Mouse (Mus musculus) stomach, postnatal 0 days (tissue): ENCODE results near the gene Pdzk1ip1. TPM values are rescaled to one million over a fixed set of nuclear protein-coding genes. Genes with fewer than 3 reads are reported as not detected.

Source experiments
- ATAC-seq: fragments of 200-750 bp; cut with Nextera tagmentation; 2 replicates; pipeline ENCODE4 v1.8.0; 2017; ENCODE audit not compliant: low FRiP score, low TSS enrichment
- DNase-seq: peaks from one replicate; pipeline ENCODE4 v3.0.0-alpha.2; 2016; ENCODE audit warnings: low spot score
- H3K27ac ChIP-seq: fragments of 300-500 bp; sonication (generic); replicated peaks from 2 replicates; pipeline ENCODE4 v1.5.1; 2014; ENCODE audit warnings: mild to moderate bottlenecking, control low read depth
- H3K27me3 ChIP-seq: fragments of 300-500 bp; sonication (generic); 2 replicates; pipeline ENCODE4 v1.6.1; 2014; ENCODE audit warnings: low read length; ENCODE audit not compliant: control insufficient read depth, insufficient read depth
- H3K36me3 ChIP-seq: fragments of 300-500 bp; sonication (generic); 2 replicates; pipeline ENCODE4 v1.6.1; 2014; ENCODE audit warnings: low read length, mixed read lengths; ENCODE audit not compliant: control insufficient read depth, insufficient read depth
- H3K4me1 ChIP-seq: fragments of 300-500 bp; sonication (generic); replicated peaks from 2 replicates; pipeline ENCODE4 v1.6.1; 2014; ENCODE audit warnings: antibody characterized with exemption; ENCODE audit not compliant: control insufficient read depth, insufficient read depth
- H3K4me2 ChIP-seq: fragments of 300-500 bp; sonication (generic); replicated peaks from 2 replicates; pipeline ENCODE4 v1.6.1; 2014; ENCODE audit warnings: low read depth, mild to moderate bottlenecking, control low read depth, moderate library complexity
- H3K4me3 ChIP-seq: fragments of 300-500 bp; sonication (generic); 2 replicates; pipeline ENCODE4 v1.5.1; 2014; ENCODE audit warnings: low read depth, low read length, control low read depth
- H3K9ac ChIP-seq: fragments of 300-500 bp; sonication (generic); 2 replicates; pipeline ENCODE4 v1.6.1; 2014; ENCODE audit warnings: mild to moderate bottlenecking, low read length, control low read depth, mixed read lengths
- H3K9me3 ChIP-seq: fragments of 300-500 bp; sonication (generic); 2 replicates; pipeline ENCODE4 v1.6.1; 2016; ENCODE audit warnings: low read length; ENCODE audit not compliant: control insufficient read depth
- CTCF ChIP-seq: IDR thresholded peaks from 2 replicates; pipeline ENCODE4 v1.5.1; 2016; ENCODE audit warnings: antibody characterized with exemption, low read depth, mild to moderate bottlenecking, moderate library complexity
- EP300 ChIP-seq: optimal IDR thresholded peaks from 2 replicates; pipeline ENCODE3; 2016; ENCODE audit warnings: antibody characterized with exemption
- WGBS: fragments of 180-500 bp; shearing (Covaris S2); extraction: QIAGEN DNeasy Blood & Tissue Kit; methylation state at CpG from one replicate; pipeline ENCODE4 v1.1.7; 2014; 5-methylcytosine and 5-hydroxymethylcytosine counted together
- polyA plus RNA-seq: library from polyadenylated mRNA; unstranded; fragments of >200 nt; fragmentation: Nextera tagmentation; extraction: Ambion mirVana; gene quantifications from 2 replicates; pipeline ENCODE4 v1.2.1, GENCODE M21; 2015

The Pdzk1ip1 gene
- polyA plus RNA-seq, 1 experiment from 2014 or later = 255 TPM

DNA sequence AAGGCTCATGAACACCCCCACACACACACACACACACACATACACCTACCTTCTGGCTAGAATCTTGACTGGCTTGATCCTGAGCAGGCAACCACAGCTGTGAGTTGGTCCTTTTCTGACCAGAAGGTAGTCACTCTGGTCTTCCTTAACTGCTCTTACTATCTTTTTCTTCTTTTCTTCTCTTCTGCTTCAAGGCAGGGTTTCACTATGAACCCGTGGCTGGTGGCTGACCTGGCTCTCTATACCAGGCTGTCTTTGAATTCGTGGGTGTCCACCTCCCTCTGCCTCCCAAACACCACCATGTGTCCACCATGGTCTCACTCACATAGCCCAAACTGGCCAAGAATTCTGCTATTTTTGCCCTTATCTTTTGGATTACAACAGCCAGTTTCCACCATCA lies 33.5 kb upstream of the Pdzk1ip1 start:
- DNase-seq (no peak), ATAC-seq (no peak)
- WGBS = 3% methylated on average over 2 of the region's 2 CpGs
- H3K4me3 ChIP-seq = no peak overlapping the region
- peaks cover 11% of the 10 kb centered on the region for H3K27me3 ChIP-seq
- H3K9ac ChIP-seq = no peak overlapping the region
- H3K9me3 ChIP-seq = no peaks in the 10 kb centered on the region
- 0 out of 2 replicates have a peak, but pooled peaks cover 3% of the 10 kb centered on the region for H3K4me1 ChIP-seq
- H3K27ac ChIP-seq = no peak overlapping the region
- H3K4me2 ChIP-seq = no peak overlapping the region
- TF ChIP-seq EP300 (no peak), CTCF (no peak)
- H3K36me3 ChIP-seq = no peaks in the 10 kb centered on the region

GRCm38 (mm10) chr4:115055691-115056090 lies 32.8 kb upstream of the Pdzk1ip1 start:
- TF ChIP-seq CTCF (no peak), EP300 (no peak)
- 30% methylated on average over 3 of the region's 3 CpGs for WGBS
- no peak for DNase-seq

GRCm38 (mm10) chr4:115056371-115056920 lies 32.1 kb upstream of the Pdzk1ip1 start, which contains the start of gene Tal1:
Tal1 (plus strand) TSS chr4:115056426.
- no peaks in the 10 kb centered on the region for H3K9me3 ChIP-seq
- peak within 1 kb of the TSS; percentile 64 for H3K4me2 ChIP-seq
- peak within 1 kb of the TSS; percentile 43 for H3K4me3 ChIP-seq
- under 1% methylated on average over 53 of the region's 60 CpGs for WGBS
- no peak for DNase-seq
- peak; percentile 67 for ATAC-seq
- peak within 1 kb of the TSS; percentile 65 for H3K27ac ChIP-seq
- TF ChIP-seq CTCF (no peak), EP300 (no peak)
- H3K9ac ChIP-seq = peak within 1 kb of the TSS; percentile 52
- H3K27me3 ChIP-seq = peaks cover 16% of the 10 kb centered on the region
- H3K4me1 ChIP-seq = 0 out of 2 replicates have a peak, but pooled peaks cover 3% of the 10 kb centered on the region
- H3K36me3 ChIP-seq = no peaks in the 10 kb centered on the region

More at GRCm38 (mm10) chr4:115055691-115056090, 32.8 kb upstream of the Pdzk1ip1 start:
- Histone ChIP-seq H3K36me3 (no peaks in the 10 kb centered on the region), H3K27me3 (peaks cover 16% of the 10 kb centered on the region), H3K9me3 (no peaks in the 10 kb centered on the region), H3K4me2 (no peak overlapping the region), H3K4me3 (no peak overlapping the region), H3K27ac (no peak overlapping the region), H3K9ac (no peak overlapping the region), H3K4me1 (0 out of 2 replicates have a peak, but pooled peaks cover 3% of the 10 kb centered on the region)
- ATAC-seq = no peak

DNA sequence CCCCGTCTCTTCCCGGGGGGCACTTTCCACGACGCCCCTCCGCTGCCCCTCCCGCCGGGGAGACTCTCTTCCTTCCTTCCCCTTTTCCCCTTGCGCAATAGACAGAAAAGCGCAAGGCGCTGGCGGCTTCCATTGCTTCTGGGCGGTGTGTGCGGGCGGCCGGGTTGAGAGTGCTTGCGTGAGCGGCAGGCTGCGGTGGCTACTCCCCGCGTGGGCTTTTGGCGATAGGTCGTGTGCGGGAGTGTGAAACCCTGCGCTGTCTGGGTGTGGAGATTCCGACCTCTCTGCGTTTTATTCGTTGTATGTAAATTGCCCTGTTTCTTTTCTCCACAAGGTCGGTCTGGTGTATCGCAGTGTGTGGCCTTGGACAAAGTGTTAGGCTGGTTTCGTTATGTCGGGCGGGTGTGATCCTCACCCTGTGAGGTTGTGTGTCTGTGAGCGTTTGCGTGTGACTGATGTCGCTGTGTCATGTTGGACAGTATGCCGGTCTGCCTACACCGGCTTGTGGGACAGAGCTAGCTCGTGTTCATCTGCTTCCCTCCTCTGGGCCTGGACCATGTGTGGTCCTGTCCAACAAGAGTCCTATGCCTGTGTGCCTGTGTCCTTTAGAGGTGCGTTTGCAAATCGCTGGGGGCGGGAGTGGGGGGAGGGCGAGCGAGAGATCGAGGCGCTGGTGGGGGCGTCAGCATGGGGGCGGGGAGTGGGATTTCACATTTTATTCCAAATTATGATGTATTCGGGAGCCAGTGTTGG lies 31.4 kb upstream of the Pdzk1ip1 start:
- 3% methylated on average over 48 of the region's 48 CpGs for WGBS
- peak overlapping the region; percentile 52 for H3K9ac ChIP-seq
- H3K9me3 ChIP-seq = no peaks in the 10 kb centered on the region
- 0 out of 2 replicates have a peak, but pooled peaks cover 3% of the 10 kb centered on the region for H3K4me1 ChIP-seq
- ATAC-seq (peak; percentile 48), DNase-seq (peak; percentile 50)
- H3K27ac ChIP-seq = peak overlapping the region; percentile 65
- H3K27me3 ChIP-seq = peaks cover 19% of the 10 kb centered on the region
- H3K36me3 ChIP-seq = no peaks in the 10 kb centered on the region
- no peak for TF ChIP-seq EP300
- no peak for TF ChIP-seq CTCF
- H3K4me2 ChIP-seq = peak overlapping the region; percentile 64
- H3K4me3 ChIP-seq = peak overlapping the region; percentile 43

DNA sequence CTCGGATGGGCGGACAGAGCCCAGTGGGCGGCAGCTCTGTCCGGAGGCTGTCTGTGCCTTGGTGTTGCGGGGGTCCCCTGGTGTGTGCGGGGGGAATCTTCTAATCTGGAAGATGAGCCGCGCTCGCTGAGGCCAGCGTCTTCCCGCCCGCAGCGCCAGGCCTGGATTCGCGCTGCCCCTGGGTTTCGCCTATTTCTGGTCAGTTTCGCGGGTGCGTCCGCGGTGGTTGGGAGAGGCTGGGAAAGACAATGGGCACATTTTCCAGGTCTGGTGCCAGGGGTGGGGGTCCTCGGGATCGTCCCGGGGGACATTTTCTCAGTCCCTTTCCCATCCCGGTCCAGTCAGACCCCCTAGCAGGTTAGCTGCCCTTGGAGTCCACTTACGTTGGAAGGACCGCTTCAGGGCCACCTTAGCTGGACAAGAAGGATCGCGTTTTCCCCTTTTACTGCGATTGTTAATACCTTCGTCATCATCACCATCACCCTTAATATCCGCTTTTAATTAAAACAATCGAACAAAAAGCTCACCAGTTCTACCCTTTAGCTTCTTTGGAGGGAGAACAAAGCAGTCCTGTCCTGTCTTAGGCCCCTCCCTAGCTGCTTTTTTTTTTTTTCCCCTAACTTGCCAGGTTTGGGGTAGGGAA lies 30.7 kb upstream of the Pdzk1ip1 start:
- H3K36me3 ChIP-seq = no peaks in the 10 kb centered on the region
- peak overlapping the region; percentile 43 for H3K4me3 ChIP-seq
- peak overlapping the region; percentile 65 for H3K27ac ChIP-seq
- peak overlapping the region; percentile 15 for H3K4me2 ChIP-seq
- peak overlapping the region; percentile 52 for H3K9ac ChIP-seq
- TF ChIP-seq EP300 (no peak), CTCF (no peak)
- 0 out of 2 replicates have a peak, but pooled peaks cover 3% of the 10 kb centered on the region for H3K4me1 ChIP-seq
- ATAC-seq = no peak
- WGBS = 3% methylated on average over 33 of the region's 33 CpGs
- no peaks in the 10 kb centered on the region for H3K9me3 ChIP-seq
- H3K27me3 ChIP-seq = peaks cover 21% of the 10 kb centered on the region
- DNase-seq = no peak
